Mouse (Mus musculus): ENCODE measurements at regions not wholly inside any gene's neighbourhood (a gene's known extent, or its start where the extent isn't known, plus 50 kb on each side); places are given as distances from the start of the nearest gene placed in this dataset.

DNA sequence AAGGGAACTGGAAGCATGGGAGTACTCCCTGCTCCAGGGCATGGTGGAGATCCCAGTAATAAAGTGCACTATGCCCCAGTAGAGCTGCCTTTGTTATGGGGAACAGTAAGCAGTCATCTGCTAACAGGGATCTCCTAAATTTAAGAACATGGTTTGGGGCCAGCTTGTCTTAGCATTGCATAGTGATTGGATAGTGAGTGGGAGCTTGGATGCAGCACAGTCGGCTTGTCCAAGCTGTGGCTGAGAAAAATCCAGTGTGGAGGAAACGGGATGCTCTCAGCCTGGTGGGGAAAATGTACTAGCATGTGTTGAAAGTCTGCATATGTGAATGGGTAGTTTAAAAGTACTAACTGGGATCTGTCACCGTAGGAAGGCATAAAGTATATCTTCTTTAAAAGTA is 326.6 kb upstream of the Apob start:
- no peak for DNase-seq (ENCODE audit: low read depth, low spot score)

DNA sequence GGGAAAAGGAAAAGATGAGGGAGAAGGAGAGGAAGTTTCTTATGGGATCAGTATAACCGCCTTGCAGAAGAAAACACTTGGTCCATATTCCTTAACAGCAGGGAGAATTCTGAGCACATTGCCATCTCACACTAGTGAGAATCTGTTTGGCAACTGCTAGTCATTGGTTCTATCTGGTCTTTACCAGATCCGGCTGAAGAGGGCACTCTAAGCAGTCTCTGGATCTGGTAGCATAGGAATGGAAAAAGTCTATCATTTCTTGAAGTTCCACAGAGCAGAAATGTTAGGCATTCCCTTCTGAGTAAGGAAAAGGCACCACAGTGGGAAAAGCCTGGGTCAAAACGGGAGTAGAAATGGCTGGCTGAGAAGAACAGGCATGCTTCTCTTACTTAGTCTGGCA is 315.4 kb upstream of the Apob start:
- DNase-seq (ENCODE audit: low read depth, low spot score) = no peak

- DNase-seq (ENCODE audit: low read depth, low spot score) = peak; percentile 29
Measured at GRCm38 (mm10) chr12:7670114-7670513, 307.3 kb upstream of the Apob start.

DNA sequence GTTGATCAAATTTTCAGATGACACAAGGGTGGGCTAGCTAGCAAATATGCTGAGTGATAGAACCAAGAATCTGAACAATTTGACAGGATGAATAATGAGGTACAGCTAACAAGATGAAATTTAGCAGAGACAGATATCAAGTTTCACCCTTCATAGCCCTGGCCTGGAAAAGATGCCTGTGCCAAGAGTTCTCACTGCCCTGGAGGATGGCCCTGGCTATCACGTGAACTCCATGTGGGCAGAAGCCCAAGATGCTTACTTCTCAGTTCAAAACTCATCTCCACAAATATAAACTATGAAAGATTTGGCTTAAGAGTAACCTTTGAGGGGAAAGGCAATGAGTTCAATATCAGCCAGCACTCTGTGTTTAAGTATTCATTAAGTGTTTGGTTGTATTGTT is 306.9 kb upstream of the Apob start:
- DNase-seq (ENCODE audit: low read depth, low spot score) = peak; percentile 2

GRCm38 (mm10) chr12:7691996-7692395 is 285.5 kb upstream of the Apob start:
- DNase-seq (ENCODE audit: low read depth, low spot score) = peak; percentile 26

DNA sequence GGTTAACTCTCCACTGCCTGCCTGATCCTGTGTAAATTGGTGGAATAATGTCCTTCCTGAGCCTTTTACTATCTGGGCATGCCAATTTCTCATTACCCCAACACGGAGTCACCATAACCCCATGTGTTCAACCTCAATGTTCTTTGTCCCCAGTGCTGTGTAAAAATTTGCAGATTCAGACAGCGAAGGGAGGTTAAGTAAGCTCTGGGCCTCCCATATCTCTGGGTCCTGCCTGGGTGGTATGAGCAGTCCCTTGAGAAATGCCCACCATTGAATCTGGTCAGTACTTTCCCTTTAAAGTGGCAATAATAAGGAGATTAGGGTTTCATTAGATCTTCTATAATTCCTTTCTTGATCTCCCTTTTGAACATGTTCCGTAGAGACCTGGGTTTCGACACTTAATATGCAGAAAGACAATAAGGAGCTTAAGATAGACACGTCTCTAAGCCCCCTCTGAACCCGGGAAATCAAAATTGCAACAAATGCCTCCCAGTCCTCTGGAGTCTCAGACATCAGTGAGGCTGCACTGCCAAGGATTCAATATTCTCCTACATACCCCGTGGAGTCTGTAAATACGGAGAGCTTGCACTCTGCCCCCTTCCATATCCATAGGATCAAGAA is 279.0 kb upstream of the Apob start:
- no peak for DNase-seq (ENCODE audit: low read depth, low spot score)

DNA sequence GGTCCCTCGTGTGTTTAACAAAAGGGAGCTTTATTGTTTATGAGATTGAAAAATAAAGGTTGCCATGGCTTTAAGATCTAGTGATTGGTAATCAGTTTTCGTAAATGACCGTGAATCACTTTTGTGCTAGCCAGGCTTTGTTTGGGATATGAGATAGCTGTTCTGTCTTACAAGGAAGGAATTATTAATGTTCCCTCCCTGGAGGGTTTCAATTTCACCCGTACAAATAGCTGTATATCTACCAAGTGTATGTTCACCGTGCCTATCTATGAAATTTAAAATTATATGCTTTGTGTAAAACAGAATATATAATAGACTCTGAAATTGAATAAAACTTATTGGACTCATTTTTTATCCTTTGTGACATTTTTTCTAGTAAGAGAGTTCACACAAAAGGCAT is 268.3 kb upstream of the Apob start:
- no peak for DNase-seq (ENCODE audit: low read depth, low spot score)

DNA sequence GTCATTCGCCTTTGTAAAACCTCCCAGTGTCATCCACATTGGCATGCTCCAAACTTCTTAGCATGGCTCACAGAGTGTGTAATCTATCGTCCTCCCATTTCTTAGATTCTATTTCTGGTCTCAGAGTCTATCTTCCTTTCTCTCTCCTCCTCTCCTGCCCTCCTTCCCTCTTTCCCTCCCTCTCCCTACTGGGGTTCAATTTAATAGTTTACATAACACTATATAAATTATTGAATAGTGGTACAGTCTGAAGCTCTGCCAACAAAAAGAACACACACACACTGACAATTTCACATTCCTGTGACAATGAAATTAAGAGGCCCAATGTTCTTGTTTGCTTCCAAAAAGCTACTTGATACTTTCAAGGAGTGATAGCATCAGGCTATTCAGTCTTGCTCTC is 267.6 kb upstream of the Apob start:
- DNase-seq (ENCODE audit: low read depth, low spot score) = no peak

DNA sequence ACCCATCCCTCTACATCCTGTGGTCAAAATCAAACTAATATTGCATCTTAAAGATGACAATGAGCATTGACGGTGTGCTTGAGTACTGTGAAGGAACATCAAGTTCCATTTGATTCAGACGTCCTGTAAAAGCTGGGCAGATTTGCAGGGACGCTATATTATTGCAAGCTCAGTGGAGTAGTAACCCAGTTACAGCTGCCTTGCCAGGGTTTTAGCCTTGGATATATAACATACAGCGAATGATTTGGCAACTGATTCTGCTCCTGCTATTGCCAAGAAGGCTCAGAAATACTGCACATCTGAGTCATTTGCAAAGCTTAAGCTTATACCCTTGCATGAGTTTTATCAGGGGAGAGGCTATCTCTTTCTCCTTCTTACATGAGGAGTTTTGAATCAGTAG is 262.4 kb upstream of the Apob start:
- DNase-seq (ENCODE audit: low read depth, low spot score) = no peak

DNA sequence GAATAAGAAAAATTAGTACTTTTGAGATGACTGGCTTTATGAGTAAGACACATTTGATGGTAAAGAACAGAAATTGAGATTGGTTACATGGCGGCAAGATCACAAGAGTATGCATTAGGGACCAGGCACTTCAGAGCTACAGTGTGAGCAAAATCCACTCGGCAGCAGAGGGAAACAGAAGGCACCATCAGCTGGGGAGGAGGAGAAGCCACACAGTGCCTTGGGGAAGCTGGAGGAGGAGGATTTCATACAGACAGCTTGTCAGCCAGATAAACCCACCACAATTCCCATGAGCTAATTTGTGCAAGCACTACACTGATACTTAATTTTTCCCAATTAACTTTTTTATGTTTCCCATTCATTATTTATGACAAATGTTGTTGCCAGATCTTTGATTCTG is 258.9 kb upstream of the Apob start:
- DNase-seq (ENCODE audit: low read depth, low spot score) = no peak

DNA sequence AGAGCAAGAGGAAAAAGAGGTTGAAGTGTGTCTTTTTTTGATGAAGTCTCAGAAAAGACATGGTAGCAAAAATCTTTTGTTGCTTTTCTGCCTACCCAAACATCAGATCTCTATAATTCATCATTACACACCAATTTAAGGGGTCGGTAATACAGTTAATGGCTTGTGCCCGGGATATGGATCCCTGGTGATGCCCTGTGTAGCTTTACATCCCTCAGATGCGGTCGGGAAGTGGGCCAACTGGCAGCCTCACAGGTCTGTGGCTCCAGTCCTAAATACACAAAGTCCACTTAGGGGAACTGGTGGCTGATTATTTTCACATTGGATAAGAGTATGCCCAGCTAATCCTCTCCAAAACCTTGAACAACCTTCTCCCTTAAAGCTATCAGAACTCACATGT is 258.4 kb upstream of the Apob start:
- no peak for DNase-seq (ENCODE audit: low read depth, low spot score)

DNA sequence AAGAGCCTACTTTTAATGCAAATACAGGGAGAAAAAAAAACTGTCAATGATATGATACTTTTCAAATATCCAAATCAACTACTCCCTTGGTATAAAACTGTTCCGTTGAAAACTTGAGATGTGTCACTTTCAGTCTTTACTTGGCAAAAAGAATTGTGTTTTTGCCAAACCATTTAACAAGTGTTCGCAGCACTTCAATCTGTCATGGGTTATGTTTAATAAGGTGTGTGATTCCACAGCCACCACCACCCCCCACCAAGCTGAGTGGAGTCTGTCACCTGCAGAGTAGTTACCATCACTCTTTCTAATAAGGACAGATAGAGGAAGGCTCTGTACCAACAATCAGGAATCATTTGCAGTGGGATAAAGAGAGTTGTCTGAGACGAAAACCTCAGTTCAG is 252.5 kb upstream of the Apob start:
- no peak for DNase-seq (ENCODE audit: low read depth, low spot score)

DNA sequence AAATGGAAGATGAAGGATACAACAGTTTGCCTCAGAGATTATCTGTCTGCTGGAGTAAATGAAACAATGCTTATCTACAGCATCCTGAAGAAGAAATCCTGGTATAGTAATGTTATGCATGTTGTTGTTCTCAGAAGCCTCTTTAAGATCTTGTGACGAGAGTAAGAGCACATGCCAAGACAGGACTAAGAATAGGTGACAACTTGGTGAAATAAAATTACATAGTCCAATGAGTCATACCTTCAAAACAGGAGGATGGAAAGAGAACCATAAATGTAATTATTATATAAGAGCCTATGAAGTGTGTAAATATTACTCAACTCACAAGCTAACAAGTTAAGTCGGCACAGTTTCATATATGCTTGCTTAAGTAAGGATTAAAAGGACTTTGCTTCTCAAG is 239.4 kb upstream of the Apob start:
- no peak for DNase-seq (ENCODE audit: low read depth, low spot score)

- DNase-seq (ENCODE audit: low read depth, low spot score) = no peak
Measured at GRCm38 (mm10) chr12:7738629-7739351, 238.7 kb upstream of the Apob start.

GRCm38 (mm10) chr12:7739352-7739994 is 238.0 kb upstream of the Apob start:
- no peak for DNase-seq (ENCODE audit: low read depth, low spot score)

- DNase-seq (ENCODE audit: low read depth, low spot score) = no peak
Measured at GRCm38 (mm10) chr12:7746708-7747107, 230.7 kb upstream of the Apob start.

GRCm38 (mm10) chr12:7749319-7750238 is 227.9 kb upstream of the Apob start:
- no peak for DNase-seq (ENCODE audit: low read depth, low spot score)

- no peak for DNase-seq (ENCODE audit: low read depth, low spot score)
Measured at GRCm38 (mm10) chr12:7754861-7755260, 222.6 kb upstream of the Apob start.

GRCm38 (mm10) chr12:7764795-7765697 is 212.4 kb upstream of the Apob start:
- no peak for DNase-seq (ENCODE audit: low read depth, low spot score)

DNA sequence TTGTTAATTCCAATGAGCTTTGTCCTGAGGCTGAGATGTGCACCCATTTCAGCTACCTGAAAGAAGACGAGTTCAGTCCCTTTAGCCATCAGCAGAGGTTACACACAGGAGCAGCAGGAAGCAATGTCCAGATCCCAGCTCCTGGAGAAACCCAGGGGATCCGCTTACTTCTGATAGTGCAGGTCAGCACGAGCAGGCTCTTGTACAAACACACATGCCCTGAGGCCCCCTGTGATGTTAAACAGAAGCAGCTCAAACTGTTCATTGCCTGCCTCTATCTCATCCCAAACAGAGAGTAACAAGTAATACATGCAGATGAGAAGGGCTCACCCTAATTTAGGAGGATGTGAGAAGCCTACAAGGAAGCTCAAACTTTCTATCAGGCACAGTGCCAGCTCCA is 203.3 kb upstream of the Apob start:
- no peak for DNase-seq (ENCODE audit: low read depth, low spot score)

GRCm38 (mm10) chr12:7776335-7776734 is 201.1 kb upstream of the Apob start:
- DNase-seq (ENCODE audit: low read depth, low spot score) = no peak
